Mouse (Mus musculus) brain, adult 2 months (tissue): ENCODE measurements around the gene Pramef20.
"Not testable (repeated sequence)": the region's sequence is repeated elsewhere in the genome, so short reads cannot be mapped to it uniquely, and the experiment has no call there.

ENCODE experiments used
- DNase-seq: peaks from one replicate; pipeline ENCODE4 v3.0.0; 2011; ENCODE audit warnings: low read depth, low spot score

Gene Pramef20

DNA sequence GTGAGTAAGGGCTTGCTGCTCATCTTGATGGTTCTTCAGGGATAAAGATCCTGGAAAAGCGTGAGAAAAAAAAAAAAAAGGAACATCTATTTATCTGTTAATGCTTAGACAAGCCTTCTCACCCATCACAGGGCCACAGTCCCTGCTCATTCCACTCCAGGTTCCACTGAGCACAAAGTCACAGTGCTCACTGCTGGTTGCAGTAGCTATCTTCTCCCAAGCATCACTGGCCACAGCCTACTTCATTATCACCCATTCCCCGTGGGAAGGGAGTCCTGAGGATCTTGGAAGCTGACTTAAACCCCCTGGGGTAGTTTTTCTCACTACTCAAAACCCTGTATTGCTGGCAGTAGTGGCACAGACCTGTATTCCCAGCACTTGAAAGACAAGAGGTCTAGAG lies at the start of gene Pramef20:
Pramef20 (minus strand) TSS at position 23 of the 400 bp plus-strand sequence.
- DNase-seq = no peak

DNA sequence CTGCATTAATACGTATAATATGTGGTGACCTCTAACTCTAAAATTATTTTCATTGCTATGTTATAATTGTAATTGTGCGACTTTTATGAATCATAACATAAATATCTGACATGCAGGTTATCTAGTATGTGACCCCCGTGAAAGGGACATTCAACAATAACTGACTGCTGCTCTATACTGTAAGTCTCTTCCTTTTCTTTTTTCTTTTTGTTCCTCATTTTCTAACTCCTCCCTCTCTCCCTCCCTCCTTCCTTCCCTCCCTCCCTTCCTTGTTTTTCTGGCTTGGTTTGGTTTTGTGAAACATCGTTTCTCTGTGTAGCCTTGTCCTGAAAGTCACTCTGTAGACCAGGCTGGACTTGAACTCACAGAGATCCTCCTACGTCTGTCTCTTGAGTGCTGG lies 46.9 kb upstream of the Pramef20 start:
- no peak for DNase-seq

DNA sequence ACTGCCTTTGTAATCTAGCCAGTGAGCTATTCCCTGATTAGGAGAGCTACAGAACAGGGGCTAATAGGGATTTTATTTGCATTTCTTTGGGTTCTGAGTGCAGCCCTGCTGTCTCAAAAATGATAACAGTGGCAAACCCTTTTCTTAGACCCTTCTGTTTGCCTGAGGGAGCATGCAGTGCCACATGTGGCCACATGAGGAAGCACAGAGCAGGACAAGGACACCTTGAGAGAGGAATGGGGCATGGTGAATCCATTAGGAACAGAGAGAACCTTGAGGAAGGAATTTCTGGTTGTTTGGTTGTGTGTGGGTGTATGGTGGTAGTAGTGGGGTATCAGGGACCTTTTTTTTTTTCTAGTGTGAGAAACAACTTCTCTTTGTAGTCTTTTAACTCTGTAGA lies 42.9 kb upstream of the Pramef20 start:
- DNase-seq = no peak

DNA sequence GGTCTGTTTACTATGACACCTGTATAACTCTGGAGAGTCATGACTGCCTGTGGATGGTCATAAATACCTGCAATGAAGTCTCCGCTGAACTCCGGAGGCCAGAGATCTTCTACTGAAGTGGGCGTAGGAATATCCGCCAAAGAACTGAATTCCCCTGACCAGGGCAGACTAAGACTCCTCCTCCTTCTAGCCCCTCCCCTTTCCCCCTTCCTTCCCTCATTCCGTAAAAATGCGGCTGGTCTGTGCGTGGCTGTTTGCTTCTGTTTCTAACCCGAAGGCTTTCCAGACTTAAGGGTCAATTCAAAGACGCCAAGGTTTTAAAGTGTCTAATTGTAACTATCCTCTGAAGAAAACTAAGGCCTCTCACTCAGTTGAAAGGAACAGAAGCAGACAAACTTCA lies 30.6 kb upstream of the Pramef20 start, which contains the start of gene Pramef12:
Pramef12 (minus strand) TSS at position 175 of the 400 bp plus-strand sequence.
- no peak for DNase-seq

DNA sequence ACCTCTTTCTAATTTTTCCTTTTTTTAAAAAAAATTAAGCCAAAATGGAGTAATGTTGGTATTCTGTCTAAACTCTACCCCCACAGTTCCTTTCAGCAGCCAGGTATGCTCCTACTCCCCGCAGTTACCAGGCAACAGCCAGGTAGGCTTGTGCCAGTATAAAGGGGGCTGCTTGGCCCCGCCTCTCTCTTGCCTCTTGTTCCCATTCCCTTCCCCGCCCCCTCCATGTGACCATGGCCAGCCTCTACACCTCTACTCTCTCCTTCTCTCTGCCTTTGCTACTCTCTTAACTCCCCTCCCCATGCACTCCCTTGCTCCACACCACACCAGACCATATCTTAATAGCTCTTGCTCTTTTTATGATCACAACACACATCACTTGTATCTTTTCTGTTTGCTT lies 28.5 kb upstream of the Pramef20 start:
- no peak for DNase-seq

DNA sequence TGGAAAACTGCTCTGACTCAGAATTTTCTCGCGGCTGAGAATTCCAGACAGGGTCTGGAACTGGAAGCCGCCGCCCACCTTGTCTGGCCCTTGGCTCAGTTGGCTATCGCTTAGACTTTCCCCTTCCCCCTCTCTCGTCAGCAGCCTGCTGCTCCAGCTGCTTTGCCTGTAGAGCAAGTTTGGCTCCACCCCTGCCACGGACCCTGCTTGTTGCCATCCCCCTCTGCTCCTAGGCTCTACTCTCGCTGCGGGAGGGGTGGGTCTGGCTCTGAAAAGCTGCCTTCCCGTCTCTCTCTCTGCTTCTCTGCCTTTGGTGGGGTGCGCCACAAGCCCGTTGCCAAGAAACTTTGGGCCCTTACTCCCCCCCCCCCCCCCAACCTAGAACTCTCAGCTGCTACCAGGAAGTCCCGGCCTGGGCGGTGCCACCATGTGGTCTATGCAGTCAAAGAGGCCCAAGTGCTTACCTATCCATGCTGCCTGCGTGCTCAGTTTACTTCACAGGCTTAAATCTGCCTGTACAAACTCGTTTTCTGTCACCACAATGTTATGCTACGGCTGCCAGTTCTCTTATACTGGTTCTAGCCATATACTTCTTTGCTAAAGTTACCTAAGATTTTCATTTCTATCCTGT lies 26.8 kb upstream of the Pramef20 start:
- DNase-seq = no peak

DNA sequence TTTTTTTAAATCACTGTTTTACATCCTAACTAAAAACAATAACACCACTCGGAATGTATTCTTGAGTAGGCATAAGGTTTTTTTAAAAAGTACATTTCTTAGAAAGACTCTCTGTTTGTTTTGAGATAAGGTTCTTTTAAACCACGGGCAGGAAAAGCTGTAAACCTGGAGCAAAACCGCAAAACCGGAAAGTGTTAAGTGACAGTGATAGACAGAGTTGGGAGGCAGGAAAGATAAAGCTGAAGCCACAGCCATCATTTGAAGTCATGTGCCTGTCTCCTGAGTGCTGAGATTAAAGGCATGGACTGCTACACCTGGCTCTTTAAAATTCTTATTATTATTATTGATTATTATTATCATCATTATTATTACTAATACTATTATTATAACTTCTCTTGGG lies 25.0 kb upstream of the Pramef20 start:
- DNase-seq = no peak

DNA sequence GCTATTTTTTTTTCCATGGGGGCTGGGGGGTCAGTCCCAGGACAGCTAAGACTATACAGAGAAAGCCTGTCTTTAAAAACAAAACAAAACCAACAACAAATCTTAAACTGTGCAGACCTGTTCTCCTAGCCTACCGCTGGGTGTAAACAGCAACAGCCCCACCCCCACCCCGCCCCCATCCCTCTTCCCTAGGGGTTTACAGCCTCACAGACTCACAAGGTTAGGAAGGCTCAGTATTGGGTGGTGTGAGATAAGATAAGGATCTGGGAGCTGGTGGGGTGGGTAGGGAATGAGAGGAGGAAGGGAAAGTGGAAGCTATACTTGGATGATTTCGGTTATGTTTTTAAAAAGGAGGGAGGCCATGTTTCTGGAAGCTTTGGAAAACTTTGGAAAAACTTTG lies 18.6 kb upstream of the Pramef20 start:
- no peak for DNase-seq

DNA sequence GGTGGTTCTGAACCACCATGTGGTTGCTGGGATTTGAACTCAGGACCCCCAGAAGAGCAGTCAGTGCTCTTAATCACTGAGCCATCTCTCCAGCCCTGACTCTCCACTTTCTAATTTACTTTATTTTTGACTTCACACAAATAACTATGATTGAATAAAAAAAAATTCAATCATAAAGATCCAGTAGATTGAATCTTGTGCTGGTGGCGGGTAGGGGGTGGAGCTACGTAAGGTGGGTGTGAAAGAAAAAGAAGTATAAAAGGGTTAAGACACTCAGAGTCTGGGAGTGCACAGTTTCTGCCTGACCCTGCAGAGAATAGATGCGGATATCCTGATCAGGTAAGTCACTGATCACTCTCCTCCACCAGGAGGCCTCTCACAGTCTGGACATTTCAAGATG lies 20.1 kb downstream of the Pramef20 start, which contains the start of gene Gm13119:
Gm13119 (plus strand) TSS at position 301 of the 400 bp plus-strand sequence.
- not testable (repeated sequence) for DNase-seq

DNA sequence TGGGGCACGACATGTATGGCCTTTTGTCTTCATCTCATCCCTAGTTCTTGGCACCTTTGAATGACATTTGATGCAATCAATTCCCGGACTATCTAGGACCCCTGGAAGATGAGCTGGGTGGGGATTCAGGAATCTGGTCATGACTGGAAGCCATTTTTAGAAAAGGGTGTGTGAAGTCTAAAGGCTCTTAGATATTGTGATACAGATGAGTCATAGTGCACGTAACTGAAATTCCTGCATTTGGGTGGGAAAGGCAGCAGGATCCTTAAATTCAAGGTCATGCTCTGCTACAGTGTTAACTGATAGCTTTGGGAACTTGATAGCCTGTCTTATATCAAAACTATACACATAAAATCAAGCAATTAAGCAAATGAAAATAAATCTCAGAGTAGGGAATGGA lies 41.9 kb downstream of the Pramef20 start:
- not testable (repeated sequence) for DNase-seq

DNA sequence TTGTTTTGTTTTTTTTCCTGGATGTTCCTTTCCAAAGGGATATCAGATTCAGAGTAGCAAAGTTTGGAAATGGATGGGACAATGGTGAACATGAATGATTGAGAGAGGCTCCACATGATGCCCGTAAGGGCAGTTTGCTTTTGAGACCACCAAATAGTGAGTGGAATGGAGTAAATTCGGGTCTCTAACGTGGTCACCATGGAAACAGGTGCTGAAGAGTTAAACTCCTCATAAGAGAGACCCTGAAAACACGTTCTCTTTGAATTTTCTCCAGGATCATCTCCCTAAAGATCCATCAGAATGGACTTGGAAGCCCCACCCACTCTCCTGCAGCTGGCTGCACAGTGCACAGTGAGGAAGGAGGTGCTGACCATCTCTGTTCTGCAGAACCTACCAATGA lies 47.8 kb downstream of the Pramef20 start, which contains the start of gene Gm13128:
Gm13128 (plus strand) TSS at position 301 of the 400 bp plus-strand sequence.
- not testable (repeated sequence) for DNase-seq
